Mouse (Mus musculus) brown adipose tissue, adult 24 weeks (tissue): ENCODE data around the gene Vps72. TPM values are rescaled to one million over a fixed set of nuclear protein-coding genes. Genes with fewer than 3 reads are reported as not detected.

ENCODE experiments used
- H3K27ac ChIP-seq: fragments of 200-500 bp; replicated peaks from 2 replicates; pipeline ENCODE4 v1.5.1; 2012; ENCODE audit warnings: low read depth, mild to moderate bottlenecking, low read length
- H3K4me1 ChIP-seq: fragments of 200-500 bp; 2 replicates; pipeline ENCODE4 v1.6.1; 2012; ENCODE audit warnings: low read length, mixed read lengths; ENCODE audit not compliant: control insufficient read depth, insufficient read depth, insufficient read length
- H3K4me3 ChIP-seq: fragments of 200-500 bp; 2 replicates; pipeline ENCODE4 v1.5.1; 2012; ENCODE audit warnings: low read depth, mild to moderate bottlenecking, low read length, moderate library complexity; ENCODE audit not compliant: insufficient read depth
- polyA plus RNA-seq: library from polyadenylated mRNA; stranded (reverse); fragments of >200 nt; gene quantifications from 2 replicates; pipeline ENCODE4 v1.2.4, GENCODE M21; 2012; ENCODE audit not compliant: missing spikeins, insufficient read depth, insufficient read length

The Vps72 gene
- polyA plus RNA-seq, 1 experiment = 26.2 TPM

- Histone ChIP-seq H3K27ac (no peak overlapping the region), H3K4me3 (no peak overlapping the region), H3K4me1 (0 out of 2 replicates have a peak, but pooled peaks cover 3% of the 10 kb centered on the region)
Measured at GRCm38 (mm10) chr3:95171105-95171504, 60.3 kb downstream of the Vps72 start.

Other genes with a start within 250 kb of the Vps72 start
- 311 and 370 TPM in 2 replicates for gene Psmb4, start 224.1 kb upstream of the Vps72 start, polyA plus RNA-seq
- gene Selenbp1, start 178.0 kb upstream of the Vps72 start, polyA plus RNA-seq = 51.0 and 61.7 TPM in 2 replicates
- gene Rfx5, start 156.9 kb upstream of the Vps72 start, polyA plus RNA-seq = 4.0 and 6.3 TPM in 2 replicates
- gene Pi4kb, start 136.3 kb upstream of the Vps72 start, polyA plus RNA-seq = 16.6 and 17.7 TPM in 2 replicates
- 5.7 and 6.1 TPM in 2 replicates for gene Zfp687, start 95.6 kb upstream of the Vps72 start, polyA plus RNA-seq
- 168 and 202 TPM in 2 replicates for gene Psmd4, start 68.4 kb upstream of the Vps72 start, polyA plus RNA-seq
- 12.7 and 14.5 TPM in 2 replicates for gene Pip5k1a, start 4.1 kb upstream of the Vps72 start, polyA plus RNA-seq
- gene Tmod4, start 13.5 kb downstream of the Vps72 start, polyA plus RNA-seq = 7.3 and 12.4 TPM in 2 replicates
- 34.7 and 62.1 TPM in 2 replicates for gene Scnm1, start 23.0 kb downstream of the Vps72 start, polyA plus RNA-seq
- 7.3 and 7.6 TPM in 2 replicates for gene Lysmd1, start 23.1 kb downstream of the Vps72 start, polyA plus RNA-seq
- 2.7 and 2.8 TPM in 2 replicates for gene Tnfaip8l2, start 31.3 kb downstream of the Vps72 start, polyA plus RNA-seq
- gene Sema6c, start 49.4 kb downstream of the Vps72 start, polyA plus RNA-seq = 1.5 and 2.6 TPM in 2 replicates
- 11.3 and 12.2 TPM in 2 replicates for gene Gabpb2, start 106.9 kb downstream of the Vps72 start, polyA plus RNA-seq
- 23.3 and 29.2 TPM in 2 replicates for gene Cdc42se1, start 117.7 kb downstream of the Vps72 start, polyA plus RNA-seq
- gene Mllt11, start 121.1 kb downstream of the Vps72 start, polyA plus RNA-seq = 3.5 and 7.0 TPM in 2 replicates
- gene Gm128, start 130.6 kb downstream of the Vps72 start, polyA plus RNA-seq = not detected in 2 replicates
- not detected in 2 replicates for gene Bnipl, start 140.2 kb downstream of the Vps72 start, polyA plus RNA-seq
- gene Mindy1, start 170.3 kb downstream of the Vps72 start, polyA plus RNA-seq = 22.1 and 23.5 TPM in 2 replicates
- 11.9 and 16.3 TPM in 2 replicates for gene Prune1, start 171.1 kb downstream of the Vps72 start, polyA plus RNA-seq
- gene Anxa9, start 196.2 kb downstream of the Vps72 start, polyA plus RNA-seq = 0.63 and 1.5 TPM in 2 replicates
- 178 and 185 TPM in 2 replicates for gene Cers2, start 203.8 kb downstream of the Vps72 start, polyA plus RNA-seq
- 6.7 and 7.5 TPM in 2 replicates for gene Setdb1, start 246.2 kb downstream of the Vps72 start, polyA plus RNA-seq